Mouse (Mus musculus): ENCODE results near the gene Arhgap10.

Arhgap10 gene

DNA sequence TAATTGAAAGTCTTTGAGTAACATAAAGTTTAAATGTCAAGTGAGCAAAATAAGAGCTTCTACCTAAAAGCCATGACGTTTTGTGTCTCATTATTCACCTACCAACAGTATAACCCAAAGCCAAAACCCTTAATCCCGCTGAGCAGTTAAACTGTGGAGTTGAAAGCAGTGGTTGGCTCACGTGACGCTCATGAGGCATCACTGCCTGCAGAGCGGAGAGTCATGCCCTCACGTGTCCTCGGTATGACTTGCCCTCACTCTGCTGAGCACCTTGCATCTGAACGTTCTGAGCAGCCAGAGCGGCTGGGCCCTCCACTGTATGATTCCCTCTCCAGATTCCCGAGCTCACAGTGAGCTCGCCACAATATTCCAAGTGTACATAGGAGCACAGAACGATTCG, 96.2 kb downstream of the Arhgap10 start:
- no peak for TF ChIP-seq GATA4 (IDR thresholded peaks at IDR 0.05; ENCODE audit: insufficient replicate concordance, low read length)

- TF ChIP-seq GATA4 (IDR thresholded peaks at IDR 0.05; ENCODE audit: insufficient replicate concordance, low read length): no peak
Measured at GRCm38 (mm10) chr8:77419731-77420130, 98.0 kb downstream of the Arhgap10 start.

GRCm38 (mm10) chr8:77416738-77417137, 101.0 kb downstream of the Arhgap10 start:
- no peak for TF ChIP-seq GATA4 (IDR thresholded peaks at IDR 0.05; ENCODE audit: insufficient replicate concordance, low read length)

DNA sequence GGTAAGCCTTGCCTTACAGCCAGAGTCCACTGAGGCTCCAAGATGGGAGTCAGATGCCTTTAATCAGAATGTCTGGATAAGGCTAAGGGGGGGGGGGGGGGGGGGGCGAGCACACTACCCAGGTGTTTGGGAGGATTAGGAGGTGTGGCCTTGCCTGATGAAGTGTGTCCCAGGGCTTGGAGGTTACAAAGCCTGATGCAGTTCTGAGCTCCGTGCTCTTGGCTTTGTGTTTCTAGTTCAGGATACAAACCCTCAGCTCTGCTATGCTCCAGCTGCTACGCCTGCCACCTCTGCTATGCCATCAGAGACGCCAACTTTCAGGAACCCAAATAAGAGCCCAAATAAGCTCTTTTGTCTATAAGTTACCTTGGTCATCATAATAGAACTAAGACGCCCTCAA, 101.7 kb downstream of the Arhgap10 start:
- no peak for TF ChIP-seq GATA4 (IDR thresholded peaks at IDR 0.05; ENCODE audit: insufficient replicate concordance, low read length)

- no peak for TF ChIP-seq GATA4 (IDR thresholded peaks at IDR 0.05; ENCODE audit: insufficient replicate concordance, low read length)
Measured at GRCm38 (mm10) chr8:77411262-77411661, 106.5 kb downstream of the Arhgap10 start.

DNA sequence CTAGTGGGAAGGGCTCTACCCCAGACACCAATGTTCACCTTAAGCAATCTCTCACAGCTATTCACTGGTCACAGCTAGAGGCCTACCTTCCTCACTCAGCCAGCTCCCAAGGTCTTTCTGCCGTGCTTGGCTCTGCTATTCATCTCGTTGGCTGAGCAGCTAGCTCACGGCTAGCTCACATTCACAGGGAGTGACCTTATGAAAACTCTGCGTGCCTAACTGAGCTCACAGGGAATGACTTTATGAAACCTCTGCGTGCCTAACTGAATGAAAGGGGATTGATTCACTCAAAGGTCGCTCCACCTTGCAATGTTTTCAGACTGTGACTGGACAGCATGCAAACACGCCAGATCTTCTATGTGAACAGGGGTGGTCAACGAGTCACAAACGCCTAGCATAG, 107.4 kb downstream of the Arhgap10 start:
- no peak for TF ChIP-seq GATA4 (IDR thresholded peaks at IDR 0.05; ENCODE audit: insufficient replicate concordance, low read length)

- TF ChIP-seq GATA4 (IDR thresholded peaks at IDR 0.05; ENCODE audit: insufficient replicate concordance, low read length): no peak
Measured at GRCm38 (mm10) chr8:77408527-77409215, 109.1 kb downstream of the Arhgap10 start.

DNA sequence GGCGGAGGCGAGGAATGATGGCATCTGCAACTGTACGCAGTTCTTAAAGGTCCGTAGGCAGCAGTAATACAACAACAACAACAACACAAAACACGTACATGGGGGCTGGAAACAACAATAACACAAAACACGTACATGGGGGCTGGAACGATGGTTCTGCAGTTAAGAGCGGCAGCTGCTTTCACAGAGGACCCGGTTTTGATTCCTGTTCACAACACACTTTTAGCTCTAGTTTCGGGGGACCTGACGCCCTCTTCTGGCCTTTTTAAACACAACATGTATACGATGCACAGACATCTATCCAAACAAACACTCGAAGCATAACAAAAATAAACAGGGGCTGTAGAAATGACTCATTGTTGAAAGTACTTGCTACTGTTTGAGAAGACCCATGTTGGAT, 110.9 kb downstream of the Arhgap10 start:
- TF ChIP-seq GATA4 (IDR thresholded peaks at IDR 0.05; ENCODE audit: insufficient replicate concordance, low read length): no peak

- TF ChIP-seq GATA4 (IDR thresholded peaks at IDR 0.05; ENCODE audit: insufficient replicate concordance, low read length): no peak
Measured at GRCm38 (mm10) chr8:77406444-77406843, 111.3 kb downstream of the Arhgap10 start.

DNA sequence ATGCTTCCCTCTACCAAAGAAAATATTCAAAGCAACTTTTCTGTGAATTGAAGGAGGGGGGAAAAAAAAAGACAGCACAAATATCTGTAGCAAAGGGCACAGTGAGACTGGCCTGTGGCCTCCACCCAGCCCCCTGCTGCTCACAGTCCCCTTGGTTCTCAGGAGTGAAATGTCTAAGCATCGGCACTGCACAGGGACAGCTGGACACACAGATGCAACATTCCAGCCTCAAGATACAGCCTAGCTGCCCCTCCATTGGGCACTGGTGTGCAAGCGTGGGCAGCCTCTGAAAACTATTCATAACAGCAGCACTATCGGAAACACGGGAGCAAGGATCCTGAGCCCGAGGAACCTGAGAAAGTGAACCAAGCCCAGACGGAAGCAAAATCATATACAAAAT, 113.7 kb downstream of the Arhgap10 start:
- no peak for TF ChIP-seq GATA4 (IDR thresholded peaks at IDR 0.05; ENCODE audit: insufficient replicate concordance, low read length)

GRCm38 (mm10) chr8:77401934-77402333, 115.8 kb downstream of the Arhgap10 start:
- TF ChIP-seq GATA4 (IDR thresholded peaks at IDR 0.05; ENCODE audit: insufficient replicate concordance, low read length): no peak

DNA sequence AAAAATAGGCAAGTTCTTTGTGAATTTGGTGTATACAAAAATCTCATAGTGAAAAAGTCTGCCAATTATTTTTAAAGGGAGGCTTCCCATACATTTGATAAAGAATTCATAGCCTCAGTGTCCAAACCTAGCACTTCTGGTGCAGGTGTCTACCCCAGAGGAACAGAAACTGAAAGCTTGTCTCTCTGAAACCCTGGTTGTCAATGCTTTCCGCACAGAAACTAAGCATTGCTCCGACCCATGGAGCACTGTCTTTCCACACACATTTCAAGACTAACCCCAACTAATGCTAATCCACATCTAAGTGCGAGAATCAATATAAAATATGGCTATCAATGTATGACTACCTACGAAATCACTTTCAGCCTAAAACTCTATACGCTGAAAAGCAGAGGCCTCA, 116.6 kb downstream of the Arhgap10 start:
- TF ChIP-seq GATA4 (IDR thresholded peaks at IDR 0.05; ENCODE audit: insufficient replicate concordance, low read length): no peak

DNA sequence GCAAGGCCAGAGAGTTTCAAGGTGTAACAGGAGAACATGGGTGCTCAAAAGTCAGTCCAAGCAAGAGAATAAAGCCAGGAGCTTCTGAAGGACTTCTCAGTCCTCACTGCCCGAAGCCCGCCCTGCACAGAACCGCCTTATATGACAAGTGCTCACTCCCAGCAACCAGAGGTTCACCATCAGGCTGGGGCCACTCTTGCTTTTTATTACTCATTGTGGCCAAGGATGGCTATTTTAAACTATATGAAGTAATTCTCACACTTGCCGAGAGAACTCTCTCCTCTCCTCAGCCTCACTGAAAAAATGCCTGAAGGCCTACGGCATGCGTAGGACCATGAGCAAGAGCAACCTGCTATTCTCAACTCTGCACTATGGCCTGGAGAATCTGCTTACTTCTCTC, 133.7 kb downstream of the Arhgap10 start:
- TF ChIP-seq GATA4 (IDR thresholded peaks at IDR 0.05; ENCODE audit: insufficient replicate concordance, low read length): no peak

- no peak for TF ChIP-seq GATA4 (IDR thresholded peaks at IDR 0.05; ENCODE audit: insufficient replicate concordance, low read length)
Measured at GRCm38 (mm10) chr8:77383671-77384070, 134.1 kb downstream of the Arhgap10 start.

DNA sequence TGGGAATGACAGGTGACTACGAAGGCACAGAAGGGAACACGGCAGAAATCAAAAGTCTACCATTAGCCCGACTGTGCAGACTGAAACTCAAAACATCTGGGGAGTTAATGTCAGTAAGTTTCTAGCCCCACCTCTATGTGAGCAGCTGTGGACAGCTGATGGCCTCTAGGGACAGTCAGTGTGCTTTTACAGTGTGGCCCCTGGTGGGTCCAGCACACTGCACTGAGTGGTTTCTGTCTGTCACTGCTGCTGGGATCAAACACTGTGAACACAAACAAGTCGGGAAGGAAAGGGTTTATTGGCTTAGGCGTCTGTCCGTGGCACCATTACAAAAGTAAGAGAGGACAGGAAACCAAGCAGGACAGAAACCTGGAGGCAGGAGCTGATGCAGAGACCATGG, 136.9 kb downstream of the Arhgap10 start:
- TF ChIP-seq GATA4 (IDR thresholded peaks at IDR 0.05; ENCODE audit: insufficient replicate concordance, low read length): no peak

DNA sequence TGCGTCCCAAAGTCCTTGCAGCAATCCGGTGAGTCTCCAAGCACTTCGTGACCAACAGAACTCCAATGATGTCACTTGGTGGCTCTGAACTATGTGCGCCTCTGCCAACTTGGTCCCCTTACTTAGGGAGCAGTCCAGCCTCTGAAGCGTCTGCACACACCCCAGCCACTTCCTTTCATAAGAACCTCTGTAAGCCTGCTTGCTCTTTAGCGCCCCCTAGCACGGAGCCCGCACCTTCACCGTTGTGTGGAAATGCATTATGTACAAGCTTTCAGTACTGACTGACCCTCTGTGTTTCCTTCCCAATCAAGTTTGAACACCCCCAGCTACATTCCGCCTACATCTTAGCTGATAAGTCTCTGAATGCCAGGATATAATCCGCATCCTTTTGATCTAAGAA, 138.5 kb downstream of the Arhgap10 start:
- TF ChIP-seq GATA4 (IDR thresholded peaks at IDR 0.05; ENCODE audit: insufficient replicate concordance, low read length): no peak

GRCm38 (mm10) chr8:77376451-77376853, 141.3 kb downstream of the Arhgap10 start:
- no peak for TF ChIP-seq GATA4 (IDR thresholded peaks at IDR 0.05; ENCODE audit: insufficient replicate concordance, low read length)
